Mouse (Mus musculus) gastrocnemius, postnatal 10 days (tissue): ENCODE measurements around the gene Isoc2b. TPM values are rescaled to one million over a fixed set of nuclear protein-coding genes. Genes with fewer than 3 reads are reported as not detected.
"Not testable (repeated sequence)": the region's sequence is repeated elsewhere in the genome, so short reads cannot be mapped to it uniquely, and the experiment has no call there.

Experiments
- DNase-seq: peaks from one replicate; pipeline ENCODE4 v3.0.0; 2021; ENCODE audit warnings: mixed read lengths
- total RNA-seq, 2 experiments: library from RNA; stranded (reverse); gene quantifications; 2 replicates each; pipeline ENCODE4 v1.2.3; 2021

Gene Isoc2b
- total RNA-seq, 2 experiments from 2014 or later = 1.9 to 4.3 TPM

- DNase-seq = peak; percentile 93
Measured at GRCm38 (mm10) chr7:4865579-4866493, 4.2 kb downstream of the Isoc2b start.

- no peak for DNase-seq
Measured at GRCm38 (mm10) chr7:4865090-4865489, 5.0 kb downstream of the Isoc2b start.

GRCm38 (mm10) chr7:4864130-4864845, 5.8 kb downstream of the Isoc2b start:
- no peak for DNase-seq

GRCm38 (mm10) chr7:4863541-4864080, 6.4 kb downstream of the Isoc2b start:
- no peak for DNase-seq

GRCm38 (mm10) chr7:4863041-4863440, 7.0 kb downstream of the Isoc2b start:
- DNase-seq = peak; percentile 61

- DNase-seq = not testable (repeated sequence)
Measured at GRCm38 (mm10) chr7:4860926-4861325, 9.1 kb downstream of the Isoc2b start.

- no peak for DNase-seq
Measured at GRCm38 (mm10) chr7:4859418-4859978, 10.6 kb downstream of the Isoc2b start.

- DNase-seq = no peak
Measured at GRCm38 (mm10) chr7:4857321-4857720, 12.7 kb downstream of the Isoc2b start.

- DNase-seq = no peak
Measured at GRCm38 (mm10) chr7:4856508-4856907, 13.6 kb downstream of the Isoc2b start.

- no peak for DNase-seq
Measured at GRCm38 (mm10) chr7:4853613-4854012, 16.4 kb downstream of the Isoc2b start.

GRCm38 (mm10) chr7:4851315-4851688, 18.8 kb downstream of the Isoc2b start:
- DNase-seq = no peak

GRCm38 (mm10) chr7:4850621-4851314, 19.3 kb downstream of the Isoc2b start:
- no peak for DNase-seq

GRCm38 (mm10) chr7:4849372-4849771, 20.7 kb downstream of the Isoc2b start:
- no peak for DNase-seq

- DNase-seq = no peak
Measured at GRCm38 (mm10) chr7:4844917-4845309, 25.1 kb downstream of the Isoc2b start.

GRCm38 (mm10) chr7:4844245-4844916, 25.7 kb downstream of the Isoc2b start, which contains the start of gene Shisa7:
Gene Shisa7 (minus strand): TSS chr7:4844696.
- DNase-seq = no peak

- DNase-seq = no peak
Measured at GRCm38 (mm10) chr7:4843604-4844244, 26.3 kb downstream of the Isoc2b start.

GRCm38 (mm10) chr7:4842634-4843131, 27.4 kb downstream of the Isoc2b start:
- DNase-seq = no peak

GRCm38 (mm10) chr7:4842077-4842476, 28.0 kb downstream of the Isoc2b start:
- DNase-seq = no peak

GRCm38 (mm10) chr7:4837639-4838038, 32.4 kb downstream of the Isoc2b start:
- DNase-seq = no peak

GRCm38 (mm10) chr7:4836351-4836792, 33.7 kb downstream of the Isoc2b start:
- peak; percentile 47 for DNase-seq
